Mouse (Mus musculus) myocyte (in vitro differentiated cells): ENCODE results near the gene Trim32.

ENCODE experiments used
- MAX ChIP-seq: IDR thresholded peaks from one replicate; pipeline ENCODE4 v1.6.1; 2011; ENCODE audit warnings: low read depth, mild to moderate bottlenecking, control low read depth
- MYOG ChIP-seq, 3 experiments: IDR thresholded peaks; one replicate each; pipeline ENCODE4 v1.6.1; 2011; ENCODE audit warnings: control low read depth in 2 of 3, low read depth in 2 of 3, mild to moderate bottlenecking in 2 of 3; ENCODE audit not compliant: insufficient read length in 2 of 3, control insufficient read depth in 1 of 3, insufficient read depth in 1 of 3
- POLR2A ChIP-seq: IDR thresholded peaks from one replicate; pipeline ENCODE4 v1.6.1; 2011; ENCODE audit warnings: low read depth, mild to moderate bottlenecking, control low read depth, moderate library complexity; ENCODE audit not compliant: insufficient read length
- REST ChIP-seq: IDR thresholded peaks from one replicate; pipeline ENCODE4 v1.6.1; 2011; ENCODE audit warnings: mild to moderate bottlenecking, control low read depth, moderate library complexity; ENCODE audit not compliant: insufficient read depth, insufficient read length
- TCF3 ChIP-seq: IDR thresholded peaks from one replicate; pipeline ENCODE4 v1.6.1; 2011; ENCODE audit warnings: low read depth, control low read depth; ENCODE audit not compliant: insufficient read length
- USF1 ChIP-seq: IDR thresholded peaks from one replicate; pipeline ENCODE4 v1.6.1; 2011; ENCODE audit warnings: low read depth, mild to moderate bottlenecking, control low read depth, moderate library complexity

DNA sequence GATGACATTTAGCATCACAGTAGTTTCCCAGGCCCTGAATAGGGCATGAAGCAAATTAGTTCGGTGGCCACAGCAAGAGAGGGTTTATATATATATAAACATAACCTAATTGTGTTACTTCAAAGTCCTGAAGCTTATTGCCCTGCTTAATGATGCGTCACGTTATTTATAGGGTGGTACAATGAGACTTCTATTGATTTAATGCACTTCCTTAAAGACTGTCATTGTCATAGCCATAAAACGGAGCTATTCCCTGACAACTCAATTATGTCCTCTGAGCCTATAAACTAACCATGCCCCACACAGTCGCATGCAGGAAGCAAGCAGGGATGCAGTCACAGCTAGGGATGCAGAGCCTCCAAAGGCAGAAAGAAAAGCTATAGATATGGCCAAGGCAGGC is 37.8 kb downstream of the Trim32 start:
- no peak for TF ChIP-seq POLR2A
- no peak for TF ChIP-seq MAX
- TF ChIP-seq USF1, result no peak
- no peak for TF ChIP-seq REST
- no peak for TF ChIP-seq MYOG (IDR thresholded peaks at IDR 0.05; ENCODE audit: control insufficient read depth in 1 of 3, insufficient read depth in 1 of 3, insufficient read length in 2 of 3, low read depth in 2 of 3)
- no peak for TF ChIP-seq TCF3
